Mouse (Mus musculus) gonadal fat pad, adult 2 months (tissue): Measurements from ENCODE around the gene Spdya. TPM values are rescaled to one million over a fixed set of nuclear protein-coding genes. Genes with fewer than 3 reads are reported as not detected.
"Not testable (repeated sequence)": the region's sequence is repeated elsewhere in the genome, so short reads cannot be mapped to it uniquely, and the experiment has no call there.

ENCODE experiments used
- DNase-seq: peaks from one replicate; pipeline ENCODE4 v3.0.0-alpha.2; 2012; ENCODE audit warnings: low read depth
- polyA plus RNA-seq: library from polyadenylated mRNA; depleted of rRNA; stranded (reverse); fragments of >200 nt; gene quantifications from 2 replicates; pipeline ENCODE4 v1.2.3, GENCODE M21; 2012; rRNA removed

Spdya gene
- polyA plus RNA-seq, 1 experiment: 0.09 TPM

GRCm38 (mm10) chr17:71633350-71633749 lies 81.5 kb downstream of the Spdya start:
- no peak for DNase-seq

DNA sequence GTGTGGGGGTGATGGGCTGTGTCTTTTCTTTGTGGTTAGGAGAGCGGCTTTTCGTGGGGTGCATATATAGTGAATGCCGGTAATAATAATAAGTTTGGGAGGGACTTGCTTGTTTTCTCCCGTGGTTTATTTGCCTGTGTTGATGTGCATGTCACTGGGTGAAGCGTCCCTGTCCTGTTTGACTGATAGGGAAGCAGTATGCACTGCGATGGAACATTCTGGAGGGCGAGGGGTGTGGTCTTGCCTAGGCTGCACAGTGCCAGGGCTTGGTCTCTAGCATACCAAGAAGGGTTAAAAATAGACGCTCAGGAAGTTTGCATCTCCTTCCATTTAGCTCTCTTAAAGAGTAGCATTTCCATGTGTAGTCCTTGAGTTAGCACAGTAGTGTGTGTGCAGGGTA lies 84.9 kb downstream of the Spdya start:
- DNase-seq: no peak

- no peak for DNase-seq
Observed at GRCm38 (mm10) chr17:71637750-71638265, 85.9 kb downstream of the Spdya start.

DNA sequence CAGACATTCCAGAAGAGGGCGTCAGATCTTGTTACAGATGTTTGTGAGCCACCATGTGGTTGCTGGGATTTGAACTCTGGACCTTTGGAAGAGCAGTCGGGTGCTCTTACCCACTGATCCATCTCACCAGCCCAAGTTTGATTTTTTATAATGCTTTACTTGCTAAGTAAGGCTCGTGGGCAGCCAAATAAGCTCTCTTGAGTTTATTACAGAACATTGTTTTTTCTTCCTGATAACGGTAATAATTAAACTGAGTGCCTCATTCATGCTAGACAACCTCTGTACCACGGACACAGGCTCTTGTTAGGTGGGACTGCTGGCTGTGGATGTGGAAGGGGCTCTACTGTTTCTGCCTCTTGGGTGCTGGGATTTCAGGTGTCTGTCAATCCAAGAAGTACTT lies 87.2 kb downstream of the Spdya start:
- not testable (repeated sequence) for DNase-seq

Other genes starting within 250 kb of the Spdya start
- 9.9 and 10.1 TPM in 2 replicates for gene Emilin2, start 240.1 kb upstream of the Spdya start, polyA plus RNA-seq
- 1.0 and 1.1 TPM in 2 replicates for gene Gm4707, start 92.1 kb upstream of the Spdya start, polyA plus RNA-seq
- 9.3 and 10.2 TPM in 2 replicates for gene Smchd1, start 76.7 kb upstream of the Spdya start, polyA plus RNA-seq
- gene Ndc80, start 25.2 kb upstream of the Spdya start, polyA plus RNA-seq: 0.19 and 0.20 TPM in 2 replicates
- gene Wdr43, start 63.8 kb downstream of the Spdya start, polyA plus RNA-seq: 6.6 TPM in 2 replicates
- gene Togaram2, start 121.2 kb downstream of the Spdya start, polyA plus RNA-seq: 2.5 and 2.7 TPM in 2 replicates
- 0.03 TPM in 1 of 2 replicates, not detected in the other for gene Pcare, start 200.8 kb downstream of the Spdya start, polyA plus RNA-seq
- gene Clip4, start 216.4 kb downstream of the Spdya start, polyA plus RNA-seq: 2.4 and 4.5 TPM in 2 replicates